Mouse (Mus musculus): Measurements from ENCODE around the gene Rpn2.

The Rpn2 gene

GRCm38 (mm10) chr2:157349121-157349778 lies 70.4 kb downstream of the Rpn2 start:
- DNase-seq (ENCODE audit: low read depth): no peak

- no peak for DNase-seq (ENCODE audit: low read depth)
These were observed 74.4 kb downstream of the Rpn2 start for GRCm38 (mm10) chr2:157353183-157353582.

- DNase-seq (ENCODE audit: low read depth): no peak
These were observed 75.3 kb downstream of the Rpn2 start for GRCm38 (mm10) chr2:157354106-157354505.

- DNase-seq (ENCODE audit: low read depth): no peak
These were observed 81.2 kb downstream of the Rpn2 start for GRCm38 (mm10) chr2:157360028-157360427.

- DNase-seq (ENCODE audit: low read depth): peak; percentile 59
These were observed 84.2 kb downstream of the Rpn2 start for GRCm38 (mm10) chr2:157363031-157363430.

- peak; percentile 21 for DNase-seq (ENCODE audit: low read depth)
These were observed 87.9 kb downstream of the Rpn2 start for GRCm38 (mm10) chr2:157366762-157367161.

- peak; percentile 91 for DNase-seq (ENCODE audit: low read depth)
These were observed 88.5 kb downstream of the Rpn2 start, which contains the start of gene Manbal for GRCm38 (mm10) chr2:157367184-157367893. TSS of gene Manbal (plus strand) at chr2:157367594.

- peak; percentile 56 for DNase-seq (ENCODE audit: low read depth)
These were observed 89.2 kb downstream of the Rpn2 start for GRCm38 (mm10) chr2:157367991-157368390.

- DNase-seq (ENCODE audit: low read depth): no peak
These were observed 92.9 kb downstream of the Rpn2 start for GRCm38 (mm10) chr2:157371696-157372095.

GRCm38 (mm10) chr2:157373681-157374080 lies 94.9 kb downstream of the Rpn2 start:
- DNase-seq (ENCODE audit: low read depth): no peak

- DNase-seq (ENCODE audit: low read depth): no peak
These were observed 96.2 kb downstream of the Rpn2 start for GRCm38 (mm10) chr2:157375051-157375450.

Data from 416B (cell line).